Mouse (Mus musculus): ENCODE measurements around the gene Hes5.

DNA sequence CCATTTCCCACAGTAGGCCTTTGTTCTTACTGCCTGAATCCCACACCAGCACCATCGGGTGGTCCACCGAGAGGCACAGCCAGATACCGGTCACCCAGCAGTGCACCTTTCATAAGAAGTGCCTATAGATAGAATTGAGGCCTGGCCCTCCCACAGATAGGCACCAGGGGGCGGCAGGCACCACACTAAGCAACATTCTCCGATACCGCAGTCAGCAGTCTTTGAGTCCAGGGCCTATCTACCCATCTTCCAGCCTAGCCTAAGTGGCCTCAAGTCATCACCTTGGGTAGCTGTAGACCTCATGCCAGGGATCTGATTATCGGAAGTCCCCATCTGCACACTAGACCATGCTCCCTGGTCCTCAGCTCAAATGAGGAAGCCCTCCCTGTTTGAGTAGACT, 20.8 kb downstream of the Hes5 start:
- TF ChIP-seq NANOG (IDR thresholded peaks at IDR 0.05; ENCODE audit: borderline replicate concordance, low read length) (no peak), CTCF (conservative IDR thresholded peaks at IDR 0.05; ENCODE audit: low read length) (no peak; the same call in 1 of the 2 replicates)
